Mouse (Mus musculus) hematopoietic stem cell, adult 5-6 weeks (primary cell): ENCODE data around the gene Ifi27. TPM values are rescaled to one million over a fixed set of nuclear protein-coding genes. Genes with fewer than 3 reads are reported as not detected.

ENCODE experiments used
- ATAC-seq, 2 experiments: fragments of 125-278 bp in 1 of 2; replicated peaks in 1 of 2; 2 replicates each; pipeline ENCODE4 v1.8.0; 2016 to 2017; ENCODE audit warnings: inconsistent platforms in 2 of 2, mild to moderate bottlenecking in 2 of 2, moderate number of reproducible peaks in 2 of 2, low read depth in 1 of 2, moderate TSS enrichment in 1 of 2; ENCODE audit not compliant: low FRiP score in 2 of 2, poor library complexity in 2 of 2, severe bottlenecking in 2 of 2, insufficient read depth in 1 of 2, low TSS enrichment in 1 of 2
- total RNA-seq: library from RNA; stranded (forward); fragments of 172-1452, 232-1000 nt; gene quantifications from 2 replicates; pipeline ENCODE4 v1.2.3, GENCODE M21; 2017

The Ifi27 gene
- 137 and 147 TPM in 2 replicates for total RNA-seq

DNA sequence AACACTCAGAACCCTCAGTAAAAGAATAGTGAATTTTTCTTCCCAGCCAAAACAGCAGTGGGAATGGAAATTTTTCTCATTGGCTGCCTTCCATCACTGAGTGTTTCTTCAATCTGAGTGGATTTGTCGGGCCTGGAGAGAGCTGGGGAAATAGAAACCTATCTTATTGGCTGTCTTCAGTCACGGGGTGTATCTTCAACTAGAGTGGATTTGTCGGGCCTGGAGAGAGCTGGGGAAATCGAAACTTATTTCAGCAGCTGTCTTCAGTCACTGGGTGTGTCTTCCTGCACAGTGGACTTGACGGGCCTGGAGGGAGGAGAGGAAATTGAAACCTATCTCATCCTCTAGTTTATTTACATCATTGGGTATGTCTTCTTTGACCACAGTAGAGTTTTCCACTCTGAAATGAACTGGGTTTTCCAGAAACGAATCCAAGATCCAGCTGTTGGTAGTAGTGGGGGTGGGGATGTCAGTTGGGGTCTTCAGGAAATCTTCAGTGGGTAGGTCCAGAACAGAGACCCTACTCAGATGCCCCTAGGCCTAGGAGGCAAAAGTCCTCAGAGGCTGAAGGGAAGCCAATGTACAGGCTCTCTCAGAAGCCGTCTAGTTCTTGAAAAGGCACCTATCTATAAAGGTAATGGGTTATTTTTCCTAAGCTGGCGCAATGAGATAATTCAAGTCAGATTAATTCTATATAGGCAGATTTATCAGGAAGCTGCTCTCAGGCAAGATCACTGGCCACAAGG lies at the start of gene Ifi27:
Gene Ifi27 (plus strand): TSS at position 226 of the 746 bp plus-strand sequence.
- ATAC-seq = peak; percentile 92 to 95

DNA sequence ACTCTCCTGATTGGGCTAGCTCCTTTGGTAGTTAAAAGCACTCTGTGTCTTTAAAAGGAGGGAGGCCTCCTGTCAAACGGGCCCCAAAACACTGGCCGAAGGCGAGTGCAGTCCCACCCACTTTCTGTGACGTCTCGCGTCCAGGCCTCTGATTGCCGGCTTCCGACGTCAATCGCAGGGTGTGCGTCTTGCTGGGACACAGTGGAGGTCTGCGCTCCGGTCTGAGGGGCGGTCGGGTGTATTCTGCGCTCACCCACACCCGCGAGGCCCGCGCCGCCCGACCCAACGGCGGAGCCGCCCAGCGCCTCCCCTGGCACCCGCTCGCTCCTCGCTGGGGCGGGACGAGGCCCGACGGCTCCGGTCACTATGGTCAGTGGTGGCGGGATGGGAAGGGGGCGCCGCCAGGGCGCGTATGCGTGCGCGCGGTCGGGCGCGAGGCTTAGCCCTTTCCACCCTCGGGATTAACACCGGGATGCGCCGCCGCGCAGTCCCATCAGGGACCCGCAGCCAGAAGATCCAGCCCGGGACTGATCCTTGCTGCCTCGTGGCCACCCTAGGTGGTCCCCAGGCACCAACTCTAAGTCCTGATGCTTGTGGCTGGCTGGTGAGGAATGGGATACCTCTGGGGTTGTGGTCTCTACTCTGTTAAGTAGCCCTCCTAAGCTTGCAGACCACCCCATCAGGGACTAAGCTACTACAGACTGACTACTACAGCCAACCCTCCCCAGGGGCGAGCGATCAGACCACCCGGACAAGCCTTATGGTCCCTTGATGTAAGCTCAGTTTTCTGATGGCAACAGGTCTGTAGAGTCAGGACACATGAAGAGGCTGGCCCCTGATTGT lies 45.3 kb upstream of the Ifi27 start, which contains the start of gene Otub2:
Gene Otub2 (plus strand): TSS at position 178 of the 843 bp plus-strand sequence.
- ATAC-seq = peak; percentile 96 to 99

DNA sequence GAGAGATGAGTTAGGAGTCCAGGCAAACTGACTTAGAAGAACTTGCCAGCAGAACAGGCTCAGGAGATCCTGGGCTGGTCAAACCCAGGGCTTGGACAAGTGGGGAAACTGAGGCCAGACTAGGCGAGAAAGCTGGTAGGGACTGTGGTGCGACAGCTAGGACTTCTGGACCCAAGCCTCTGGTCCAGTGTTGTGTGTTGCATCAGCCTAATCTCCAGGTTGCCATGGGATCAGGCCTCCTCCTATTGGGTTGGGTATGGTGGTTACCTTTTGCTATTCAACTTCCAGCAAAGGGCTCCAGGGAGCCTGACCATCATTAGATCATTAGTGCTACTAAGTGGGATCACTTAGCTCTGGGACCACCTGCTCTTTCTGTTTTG lies 44.7 kb upstream of the Ifi27 start:
- no peak for ATAC-seq

DNA sequence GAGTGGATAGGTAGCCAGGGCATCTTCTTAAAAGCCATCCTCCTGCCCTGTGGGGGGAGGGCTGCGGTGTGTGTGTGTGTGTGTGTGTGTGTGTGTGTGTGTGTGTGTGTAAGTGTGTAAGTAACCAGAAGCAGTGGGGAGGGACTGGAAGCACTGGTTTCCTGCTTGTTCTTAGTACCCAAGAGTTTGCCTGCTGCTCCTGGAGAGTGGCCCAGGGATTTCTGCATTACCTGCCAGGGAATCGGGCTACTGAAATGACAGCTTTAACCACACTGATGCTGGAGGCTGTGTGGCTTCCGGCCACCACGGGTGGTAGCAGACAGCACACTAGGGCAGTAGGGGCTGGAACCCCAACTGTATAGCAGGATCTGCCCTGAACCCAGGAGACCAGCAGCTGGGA lies 44.0 kb upstream of the Ifi27 start:
- ATAC-seq = no peak

DNA sequence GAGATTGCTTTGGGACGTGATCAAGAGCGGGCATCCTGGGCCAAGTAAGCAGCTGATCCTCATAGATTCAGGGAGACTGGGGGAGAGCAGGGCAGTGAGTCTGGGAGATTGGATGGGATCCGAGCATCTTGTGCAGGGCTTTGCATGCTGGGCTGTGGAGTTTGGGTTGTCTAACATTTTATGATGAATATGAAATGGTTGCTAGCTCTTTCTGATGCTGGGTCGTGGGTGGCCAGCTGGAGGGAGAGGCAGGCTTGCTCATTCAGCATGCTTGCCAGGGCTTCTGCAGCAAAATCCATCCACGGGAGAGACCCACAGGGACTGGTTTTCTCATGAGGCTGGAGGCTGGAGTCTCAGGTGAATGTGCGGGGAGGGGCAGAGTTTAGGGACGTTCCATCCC lies 42.9 kb upstream of the Ifi27 start:
- ATAC-seq = no peak

DNA sequence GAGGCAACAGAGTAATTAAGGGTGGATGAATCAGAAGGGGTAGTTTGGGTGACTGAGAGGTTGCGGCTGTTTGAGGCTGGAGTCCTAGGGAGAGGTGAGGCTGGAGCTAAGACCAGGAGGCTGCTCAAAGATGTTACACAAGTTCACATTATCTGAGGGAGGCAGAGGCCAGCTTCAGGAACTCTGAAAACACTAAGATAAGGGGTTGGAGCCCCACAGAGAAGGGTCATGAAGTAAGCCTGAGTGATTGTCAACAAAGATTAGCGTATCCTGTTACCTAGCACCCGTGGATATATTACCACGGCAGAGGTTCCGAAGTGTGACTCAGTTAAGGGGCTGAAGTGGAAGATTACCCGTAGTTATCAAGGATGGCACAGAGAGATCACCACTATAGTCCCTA lies 40.5 kb upstream of the Ifi27 start:
- ATAC-seq = peak; percentile 54 to 58

DNA sequence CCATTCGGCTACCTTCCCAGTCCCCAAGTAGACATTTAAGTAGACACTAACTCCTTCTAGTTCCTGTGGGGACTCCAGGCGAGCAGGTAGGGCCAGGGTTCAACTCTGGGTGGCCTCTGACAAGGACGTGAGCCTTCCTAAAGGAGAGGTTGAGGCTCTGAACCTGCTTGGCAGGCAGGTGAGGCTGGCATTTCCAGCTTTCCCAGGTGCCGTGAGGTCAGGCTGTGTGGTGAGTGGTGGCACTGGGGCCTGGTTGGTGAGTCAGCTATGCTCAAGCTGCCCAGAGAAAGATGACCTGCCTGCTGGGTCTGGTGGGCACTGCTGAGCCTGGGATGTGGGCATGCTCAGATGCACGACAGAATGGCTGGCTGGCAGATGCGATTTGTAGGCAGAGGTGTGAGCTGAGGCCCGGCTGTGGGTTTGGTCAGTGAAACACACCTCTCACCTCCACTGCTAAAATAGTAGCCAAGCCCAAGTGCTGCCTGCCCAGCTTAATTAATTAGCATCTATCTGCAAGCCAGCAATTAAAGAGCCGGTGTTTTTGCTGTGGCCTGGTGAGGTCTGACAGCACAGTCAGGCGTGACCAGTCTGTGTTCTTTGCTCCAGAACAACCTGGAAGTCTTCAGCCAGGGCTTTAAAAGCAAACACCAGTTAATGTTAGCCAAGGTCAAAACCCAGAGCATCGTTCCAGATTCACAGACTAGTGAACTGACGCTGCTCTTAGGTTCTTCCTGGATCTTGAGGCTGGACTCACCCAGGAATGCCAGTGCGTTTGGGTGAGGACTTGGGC lies 38.3 kb upstream of the Ifi27 start:
- no peak for ATAC-seq

DNA sequence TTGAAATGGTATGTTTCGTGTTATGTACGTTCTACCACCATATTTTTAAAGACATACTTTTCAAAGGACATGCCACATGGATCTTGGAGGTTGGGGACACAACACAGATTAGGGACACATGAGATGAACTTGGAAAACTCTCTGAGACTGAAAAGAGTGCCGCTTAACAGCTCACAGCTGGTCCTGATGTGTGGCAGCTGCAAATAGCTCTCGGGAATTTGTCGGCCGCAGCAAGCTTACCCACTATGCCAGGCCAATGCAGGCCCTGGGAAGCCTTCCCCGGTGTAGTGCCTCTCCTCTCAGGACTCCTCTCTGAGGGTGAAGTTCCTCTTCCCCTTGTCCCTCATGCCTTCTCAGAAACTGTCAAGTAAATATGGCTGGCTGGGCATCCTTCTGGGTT lies 37.3 kb upstream of the Ifi27 start:
- ATAC-seq = no peak

DNA sequence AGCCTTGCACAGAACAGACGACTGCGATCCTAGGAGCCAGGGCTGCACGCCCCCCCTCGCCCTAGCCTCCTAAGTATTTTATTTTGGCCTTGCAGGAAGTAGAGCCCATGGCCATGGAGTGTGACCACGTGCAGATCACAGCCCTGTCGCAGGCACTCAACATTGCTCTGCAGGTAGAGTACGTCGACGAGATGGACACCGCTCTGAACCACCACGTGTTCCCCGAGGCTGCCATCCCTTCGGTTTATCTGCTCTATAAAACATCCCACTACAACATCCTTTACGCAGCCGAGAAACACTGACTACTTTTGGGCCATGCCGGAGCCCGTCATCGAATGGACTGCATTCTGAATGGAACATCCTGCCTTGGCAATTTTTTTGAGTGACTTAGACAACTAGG lies 29.9 kb upstream of the Ifi27 start:
- no peak for ATAC-seq

DNA sequence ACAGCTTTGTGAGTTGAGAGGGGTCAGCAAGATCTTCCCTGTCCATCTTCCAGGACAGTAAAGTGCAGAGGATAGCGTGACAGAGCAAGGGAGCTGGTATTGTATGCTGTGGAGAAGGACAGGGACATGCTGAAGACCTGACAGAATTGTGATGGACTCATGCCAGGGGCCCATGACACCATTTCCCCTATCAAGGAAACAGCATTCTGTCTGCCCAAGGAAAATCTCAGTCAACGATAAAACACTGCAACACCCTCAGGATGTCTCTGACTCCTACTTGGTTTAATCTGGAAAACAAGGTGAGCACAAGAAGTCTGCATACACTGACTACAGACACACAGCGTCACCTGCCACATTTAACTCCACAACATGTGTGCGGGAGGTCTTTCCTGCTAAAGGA lies 26.3 kb upstream of the Ifi27 start, which contains the start of gene 9330161L09Rik:
Gene 9330161L09Rik (minus strand): TSS at position 101 of the 400 bp plus-strand sequence.
- ATAC-seq = no peak

DNA sequence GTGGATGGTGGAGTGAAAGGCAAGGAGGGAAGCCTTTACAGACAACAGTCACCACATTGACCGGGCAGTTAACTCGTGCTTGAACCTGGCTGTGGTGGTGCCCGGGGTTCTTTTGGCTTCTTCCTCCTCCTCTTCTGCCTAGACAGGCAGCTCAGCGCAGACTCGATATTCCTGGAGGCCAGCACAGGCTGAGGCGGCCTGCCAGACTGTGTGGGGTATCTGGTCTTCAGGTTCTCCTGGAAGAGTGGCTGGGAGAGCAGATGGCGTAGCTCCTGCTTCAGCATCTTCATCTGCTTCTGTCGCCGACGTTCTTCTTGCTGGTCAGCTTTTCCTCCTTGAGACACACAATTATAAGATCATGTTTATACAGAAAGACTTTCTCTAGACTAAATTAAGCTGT lies 25.9 kb upstream of the Ifi27 start:
- no peak for ATAC-seq

DNA sequence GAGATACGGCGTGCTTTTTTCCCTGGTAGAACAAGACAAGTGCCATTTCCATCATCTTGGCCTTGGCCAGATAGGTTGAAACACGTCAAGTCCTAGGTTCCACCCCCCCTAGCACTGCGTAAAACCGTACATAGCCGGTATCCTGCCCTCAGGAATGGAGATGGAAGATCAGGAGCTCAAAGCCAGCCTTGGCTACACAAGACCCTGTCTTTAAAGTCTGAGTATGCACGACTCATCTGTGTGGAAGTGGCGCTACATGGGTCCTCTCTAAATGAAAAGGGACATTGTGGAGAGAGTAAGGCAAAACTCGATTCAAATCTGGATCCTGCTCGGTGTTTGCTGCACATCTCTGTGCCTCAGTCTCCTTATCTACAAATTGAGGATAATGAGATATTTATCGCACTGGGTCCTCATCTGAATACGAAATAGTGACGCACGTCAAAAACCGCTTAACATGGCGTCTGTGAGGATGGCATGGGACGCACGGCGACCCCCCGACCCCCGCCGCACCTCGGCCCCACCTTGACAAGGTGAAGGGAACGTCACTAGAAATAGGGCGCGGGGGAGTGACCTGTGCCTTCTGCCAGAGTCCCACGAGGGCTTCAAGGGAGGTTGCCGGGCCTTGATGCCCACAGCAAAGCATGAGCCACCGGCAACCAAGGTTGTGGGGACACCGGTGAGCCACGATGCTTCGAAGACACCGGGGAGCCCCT lies 8.8 kb upstream of the Ifi27 start:
- peak in 1 of 2 experiments; percentile 18; a peak in 2 of 4 replicates for ATAC-seq

DNA sequence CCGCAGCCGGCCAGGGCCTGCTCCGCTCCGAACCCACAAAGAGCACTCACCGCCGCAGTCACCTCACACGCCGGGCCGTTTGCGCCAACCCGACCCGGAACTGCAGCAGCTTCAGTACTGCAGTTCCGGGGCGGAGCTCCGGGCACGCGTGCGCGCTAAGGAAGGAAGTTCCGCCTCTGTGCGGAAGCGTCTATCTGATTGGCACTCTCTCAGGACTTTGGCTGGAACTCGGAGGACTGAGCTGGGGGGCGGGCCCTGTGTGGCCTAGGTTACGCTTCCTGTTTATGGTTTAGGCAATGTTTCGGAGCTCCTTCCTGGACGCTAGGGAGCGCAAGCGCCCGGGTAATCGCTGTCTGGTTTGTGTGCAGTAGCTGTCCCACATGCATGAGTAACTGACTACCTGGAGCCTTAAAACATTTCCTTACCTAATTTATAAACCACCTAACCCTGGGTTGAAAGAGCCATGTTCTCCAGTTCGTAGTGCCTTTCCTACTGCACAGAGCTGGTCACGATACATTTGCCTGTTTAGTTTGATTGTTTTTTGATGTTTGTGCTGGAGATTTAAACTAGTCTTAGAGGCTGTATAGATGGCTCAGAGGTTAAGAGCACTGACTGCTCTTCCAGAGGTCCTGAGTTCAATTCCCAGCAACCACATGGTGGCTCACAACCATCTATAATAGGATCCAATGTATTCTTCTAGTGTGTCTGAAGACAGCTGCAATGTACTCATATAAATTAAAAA lies 8.1 kb upstream of the Ifi27 start, which contains the start of gene Ddx24:
Gene Ddx24 (minus strand): TSS at position 102 of the 742 bp plus-strand sequence.
- peak; percentile 100 for ATAC-seq

DNA sequence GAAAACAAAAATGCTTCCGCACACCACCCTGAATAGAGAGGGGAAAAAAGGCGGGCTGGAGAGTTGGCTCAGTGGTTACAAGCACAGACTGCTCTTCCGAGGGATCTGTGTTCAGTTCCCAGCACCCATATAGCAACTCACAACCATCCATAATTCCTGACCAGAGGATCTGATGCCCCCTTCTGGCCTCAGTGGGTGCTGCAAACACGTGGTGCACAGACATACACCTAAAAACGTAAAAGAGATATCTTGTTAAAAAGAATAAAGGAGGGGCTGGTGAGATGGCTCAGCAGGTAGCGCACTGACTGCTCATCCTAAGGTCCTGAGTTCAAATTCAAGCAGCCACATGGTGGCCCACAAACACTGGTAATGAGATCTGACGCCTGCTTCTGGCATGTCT lies 7.3 kb upstream of the Ifi27 start:
- no peak for ATAC-seq

DNA sequence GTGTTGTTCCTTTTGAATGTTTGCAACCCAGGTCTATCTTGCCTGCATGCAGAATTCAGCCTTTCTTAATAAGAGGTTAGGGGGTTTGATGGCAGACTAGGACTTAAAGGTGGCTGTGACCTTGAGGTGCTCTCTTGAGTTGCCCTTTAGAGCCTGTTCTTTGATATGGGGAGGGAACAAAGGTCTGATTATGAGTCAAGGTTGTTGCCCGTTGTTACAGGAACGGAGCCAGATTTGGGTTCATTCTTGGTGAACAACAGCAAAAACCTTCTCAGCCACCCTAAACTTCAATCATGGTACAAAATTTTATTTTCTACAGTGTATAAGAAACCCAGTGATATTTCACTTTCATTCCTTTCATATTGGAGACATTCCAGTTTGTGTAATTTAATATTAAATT lies 581 bp upstream of the Ifi27 start:
- ATAC-seq = no peak

DNA sequence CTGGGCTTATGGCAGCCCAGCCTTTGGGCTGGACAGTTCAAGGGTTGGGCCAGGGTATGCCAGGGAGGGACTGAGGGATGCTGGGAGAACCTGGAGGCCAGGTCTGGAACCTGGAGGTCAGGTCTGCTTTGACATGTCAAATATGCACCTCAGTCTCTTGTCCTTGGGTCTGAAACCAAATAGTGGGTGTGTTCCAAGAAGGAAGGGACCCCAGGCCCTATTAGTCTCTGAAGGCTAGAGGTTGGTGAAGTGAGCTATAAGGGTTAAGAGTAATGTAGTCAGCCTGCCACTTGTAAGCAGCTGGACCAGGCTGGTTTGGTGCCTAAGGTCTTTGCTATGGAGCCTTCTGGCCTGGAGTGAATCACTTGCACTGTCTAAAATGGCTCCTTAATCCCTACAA lies 850 bp downstream of the Ifi27 start:
- ATAC-seq = no peak
